24 mouse cellular contexts compared by ENCODE assay signal in the genomic region with DNA sequence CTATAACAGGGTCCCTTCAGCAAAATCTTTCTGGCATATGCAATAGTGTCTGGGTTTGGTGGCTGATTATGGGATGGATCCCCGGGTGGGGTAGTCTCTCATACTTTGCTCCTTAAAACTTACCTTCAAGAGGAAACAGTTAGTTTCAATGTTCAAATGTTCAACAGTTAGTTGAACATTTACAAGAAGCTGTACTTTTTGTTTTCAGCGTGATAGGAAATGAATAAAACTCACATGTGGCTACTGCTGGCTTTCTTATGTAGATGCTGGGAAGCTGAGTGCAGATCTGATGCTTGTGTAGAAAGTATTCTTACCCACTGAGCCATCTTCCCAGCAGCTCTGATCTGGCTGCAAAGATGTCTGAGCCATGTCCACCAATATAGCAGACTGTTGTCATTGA. TPM values are rescaled to one million over a fixed set of nuclear protein-coding genes. Genes with fewer than 3 reads are reported as not detected.
DNase-seq lines count a peak whose midpoint lies in the region; ATAC-seq lines count a peak whose summit lies in the region.
"Had no signal": no experiment of that assay in that cellular context is flagged by ENCODE, and none has a peak within 500 bp of the region (broad histone marks: within the 10 kb centered on the region; RNA-seq: fewer than 3 reads in every experiment).

No protein-coding gene starts in this region.

- peak; percentile 26 for DNase-seq in kidney, adult 11 months
- DNase-seq in kidney, adult 9 months: peak; percentile 68
- DNase-seq in kidney, postnatal 25 days: no peak
- DNase-seq in kidney, postnatal 36 days: peak; percentile 26 to 42
- DNase-seq in kidney, postnatal 10 days: no peak
- DNase-seq: adrenal gland, adult 8-10 months; adrenal gland, postnatal 14 days; adrenal gland, postnatal 36 days; B cell, adult 2 months; cerebellum, adult 11-12 months; cerebellum, adult 2 months; cerebellum, adult 9-10 months; cerebellum, postnatal 10 days; cerebellum, postnatal 25 days had no signal

- no peak overlapping the region for H3K4me3 ChIP-seq in kidney, embryonic 14.5 days (ENCODE audit: low read length)
- H3K4me3 ChIP-seq: embryonic facial prominence, embryonic 10.5 days; embryonic facial prominence, embryonic 12.5 days; forebrain, embryonic 13.5 days; forebrain, embryonic 15.5 days had no signal

- H3K4me1 ChIP-seq in kidney, embryonic 14.5 days (ENCODE audit: control insufficient read depth, insufficient read depth, low read length): no peaks in the 10 kb centered on the region
- H3K4me1 ChIP-seq: embryonic facial prominence, embryonic 10.5 days; embryonic facial prominence, embryonic 12.5 days; forebrain, embryonic 13.5 days; forebrain, embryonic 15.5 days had no signal

- H3K9me3 ChIP-seq in kidney, embryonic 14.5 days (ENCODE audit: control insufficient read depth, low read length): no peaks in the 10 kb centered on the region
- H3K9me3 ChIP-seq: embryonic facial prominence, embryonic 10.5 days; embryonic facial prominence, embryonic 12.5 days; forebrain, embryonic 13.5 days; forebrain, embryonic 15.5 days; G1E had no signal

- no peak overlapping the region for H3K4me2 ChIP-seq in kidney, embryonic 14.5 days (replicated peaks; ENCODE audit: low read depth, low read length)
- H3K4me2 ChIP-seq: embryonic facial prominence, embryonic 12.5 days; forebrain, embryonic 13.5 days; forebrain, embryonic 15.5 days had no signal

- no peak for ATAC-seq in kidney, embryonic 14.5 days (ENCODE audit: low FRiP score, low TSS enrichment)
- ATAC-seq: activated CD4-positive, CD25-positive, alpha-beta regulatory T cell, adult 4 months; CD4-positive, CD25-positive, alpha-beta regulatory T cell, adult 4 months; forebrain, embryonic 13.5 days; forebrain, embryonic 15.5 days; Patski had no signal

- H3K9ac ChIP-seq in kidney, embryonic 14.5 days (ENCODE audit: low read depth, low read length): no peak overlapping the region
- H3K9ac ChIP-seq: embryonic facial prominence, embryonic 12.5 days; forebrain, embryonic 13.5 days; forebrain, embryonic 15.5 days had no signal

- no peak overlapping the region for H3K27ac ChIP-seq in kidney, embryonic 14.5 days (ENCODE audit: low read depth, low read length)
- H3K27ac ChIP-seq: embryonic facial prominence, embryonic 10.5 days; embryonic facial prominence, embryonic 12.5 days; forebrain, embryonic 13.5 days; forebrain, embryonic 15.5 days had no signal

- no peaks in the 10 kb centered on the region for H3K36me3 ChIP-seq in kidney, embryonic 14.5 days (ENCODE audit: control insufficient read depth, insufficient read depth, low read length)
- H3K36me3 ChIP-seq: embryonic facial prominence, embryonic 10.5 days; embryonic facial prominence, embryonic 12.5 days; forebrain, embryonic 15.5 days; G1E had no signal

- WGBS in kidney, embryonic 14.5 days: 85% methylated on average over 2 of the region's 2 CpGs

- no peaks in the 10 kb centered on the region for H3K27me3 ChIP-seq in kidney, embryonic 14.5 days (ENCODE audit: control insufficient read depth, insufficient read depth, low read length)
- H3K27me3 ChIP-seq: CH12.LX; embryonic facial prominence, embryonic 12.5 days; forebrain, embryonic 13.5 days; forebrain, embryonic 15.5 days had no signal

RNA-seq across cellular contexts. Expression of gene B3gat2, which starts 8.5 kb away (rescaled TPM):
- 2.9 and 5.0 TPM in 2 replicates for polyA plus RNA-seq in kidney, embryonic 14.5 days (2014; fragmentation: Nextera tagmentation; extraction: Ambion mirVana)

Comparison
In these comparisons a context has a peak if more than half of its experiments do, and no peak if none do; other contexts are left out.
1. DNase-seq: peak in kidney, adult 11 months (single experiment), kidney, adult 9 months (single experiment) and kidney, postnatal 36 days (2 of 2); none in kidney, postnatal 25 days (0 of 2) and kidney, postnatal 10 days (single experiment).